Mouse (Mus musculus): ENCODE measurements at regions not wholly inside any gene's neighbourhood (a gene's known extent, or its start where the extent isn't known, plus 50 kb on each side); places are given as distances from the start of the nearest gene placed in this dataset.

- no peak for TF ChIP-seq GATA1 (IDR thresholded peaks at IDR 0.05; ENCODE audit: low read length)
Measured at GRCm38 (mm10) chr4:95144440-95144839, 92.4 kb upstream of the Jun start.

DNA sequence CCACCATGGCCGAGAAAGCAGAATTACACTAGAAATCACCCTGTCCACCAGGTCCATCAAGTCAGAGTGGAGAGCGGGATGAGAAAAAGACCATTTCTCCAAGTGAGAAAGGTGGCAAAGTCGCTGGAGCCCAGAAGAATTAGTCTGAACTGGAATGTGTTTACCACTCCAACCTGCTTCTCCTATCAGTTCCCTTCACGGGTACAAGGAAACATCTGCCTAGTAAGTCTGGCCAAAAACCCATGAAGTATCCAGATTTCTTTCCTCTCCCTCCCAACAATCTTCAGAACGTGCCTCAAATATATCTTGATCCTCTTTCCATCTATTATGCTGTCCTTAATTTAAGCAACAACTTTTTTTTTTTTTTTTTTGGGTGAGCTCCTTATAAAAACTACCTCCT lies 94.2 kb upstream of the Jun start:
- TF ChIP-seq GATA1 (IDR thresholded peaks at IDR 0.05; ENCODE audit: low read length): no peak

GRCm38 (mm10) chr4:95148665-95149064 lies 96.6 kb upstream of the Jun start:
- TF ChIP-seq GATA1 (IDR thresholded peaks at IDR 0.05; ENCODE audit: low read length): no peak

DNA sequence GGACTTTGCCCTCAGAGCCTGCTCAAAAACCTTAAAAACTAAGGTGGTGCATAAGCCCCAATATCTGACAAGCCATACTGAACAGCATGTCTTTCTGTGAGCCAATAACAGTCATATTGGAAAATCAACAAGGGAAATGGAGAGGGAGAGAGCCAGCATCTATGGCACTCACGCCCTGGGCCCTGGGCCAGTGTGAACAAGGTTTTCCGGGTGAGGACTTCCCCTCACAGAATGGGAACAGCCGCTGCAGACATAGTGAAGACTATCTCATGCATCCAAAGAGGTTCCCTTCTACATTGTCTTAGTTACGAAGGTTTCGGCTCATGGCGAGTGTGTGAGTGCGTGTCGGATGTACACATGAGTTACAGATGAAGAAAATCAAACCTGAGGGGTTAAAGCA lies 99.7 kb upstream of the Jun start:
- TF ChIP-seq GATA1 (IDR thresholded peaks at IDR 0.05; ENCODE audit: low read length): no peak

GRCm38 (mm10) chr4:95152431-95153115 lies 100.6 kb upstream of the Jun start:
- TF ChIP-seq GATA1 (IDR thresholded peaks at IDR 0.05; ENCODE audit: low read length): no peak

- no peak for TF ChIP-seq GATA1 (IDR thresholded peaks at IDR 0.05; ENCODE audit: low read length)
Measured at GRCm38 (mm10) chr4:95153737-95154287, 101.8 kb upstream of the Jun start.

GRCm38 (mm10) chr4:95154377-95154776 lies 102.4 kb upstream of the Jun start:
- TF ChIP-seq GATA1 (IDR thresholded peaks at IDR 0.05; ENCODE audit: low read length): no peak

- no peak for TF ChIP-seq GATA1 (IDR thresholded peaks at IDR 0.05; ENCODE audit: low read length)
Measured at GRCm38 (mm10) chr4:95155178-95155577, 103.2 kb upstream of the Jun start.

DNA sequence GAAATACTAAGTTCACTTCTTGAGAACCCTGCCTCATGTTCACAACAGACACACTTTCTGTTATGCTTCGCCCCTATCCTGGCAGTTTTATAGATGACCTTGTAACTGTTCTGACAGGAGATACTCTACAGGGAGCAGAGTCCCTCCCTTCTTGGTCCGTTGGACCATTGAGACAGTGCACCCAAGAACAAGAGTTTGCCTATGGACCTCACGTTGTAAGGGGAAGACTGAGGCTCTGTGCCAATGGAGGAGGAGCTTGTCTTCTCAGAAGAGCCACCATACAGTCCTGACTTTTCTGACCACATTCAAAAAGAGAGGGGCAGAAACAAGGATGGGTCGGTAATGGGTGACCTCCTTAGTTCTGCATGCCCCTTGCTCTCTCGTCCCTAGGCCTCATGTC lies 103.8 kb upstream of the Jun start:
- no peak for TF ChIP-seq GATA1 (IDR thresholded peaks at IDR 0.05; ENCODE audit: low read length)

- peak; percentile 96 for TF ChIP-seq GATA1 (IDR thresholded peaks at IDR 0.05; ENCODE audit: low read length)
Measured at GRCm38 (mm10) chr4:95156451-95157271, 104.6 kb upstream of the Jun start.

GRCm38 (mm10) chr4:95157653-95158430 lies 105.8 kb upstream of the Jun start:
- TF ChIP-seq GATA1 (IDR thresholded peaks at IDR 0.05; ENCODE audit: low read length): no peak

GRCm38 (mm10) chr4:95158632-95159424 lies 106.8 kb upstream of the Jun start:
- TF ChIP-seq GATA1 (IDR thresholded peaks at IDR 0.05; ENCODE audit: low read length): no peak

GRCm38 (mm10) chr4:95159821-95160220 lies 107.8 kb upstream of the Jun start:
- TF ChIP-seq GATA1 (IDR thresholded peaks at IDR 0.05; ENCODE audit: low read length): no peak

DNA sequence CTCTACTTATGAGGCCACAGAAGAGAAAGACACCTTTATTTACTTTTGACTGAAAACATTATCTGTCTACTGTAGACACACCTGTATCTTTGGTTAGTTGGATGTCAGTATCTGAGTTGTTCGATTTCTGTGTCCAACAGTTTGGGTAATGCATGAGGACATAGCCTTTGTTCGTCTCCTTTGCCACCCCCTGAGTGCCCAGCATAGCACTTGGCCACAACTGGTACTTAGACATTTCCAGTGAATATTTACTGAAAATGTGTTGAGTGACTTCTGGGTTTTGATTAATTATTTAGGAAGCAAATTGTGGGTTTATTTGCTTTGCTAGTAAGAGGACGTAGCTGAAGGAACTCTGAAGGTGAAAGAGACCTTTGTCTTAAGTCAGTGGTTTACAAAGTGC lies 108.4 kb upstream of the Jun start:
- no peak for TF ChIP-seq GATA1 (IDR thresholded peaks at IDR 0.05; ENCODE audit: low read length)

All from G1E-ER4 (cell line).